Mouse (Mus musculus): ENCODE data around the gene Angptl2. TPM values are rescaled to one million over a fixed set of nuclear protein-coding genes. Genes with fewer than 3 reads are reported as not detected.

The Angptl2 gene
- 10 to 100 TPM in 6 of 26 experiments, 1 to 10 TPM in 14, under 1 TPM in 5, not detected in 1; 0.49 to 44.1 (median 3.7) TPM for total RNA-seq (2018; cell fraction: chromatin; rRNA removed)
- total RNA-seq (2018; cell fraction: cytosol; rRNA removed), result 10 to 100 TPM in 13 of 26 experiments, 1 to 10 TPM in 13; 1.9 to 36.8 (median 12.2) TPM
- 10 to 100 TPM in 12 of 26 experiments, 1 to 10 TPM in 14; 2.5 to 46.6 (median 8.3) TPM for total RNA-seq (2018; cell fraction: nucleus; rRNA removed)
- 12.4 to 25.8 TPM (median 25.7 TPM) in 3 replicates for polyA plus RNA-seq (2018)

DNA sequence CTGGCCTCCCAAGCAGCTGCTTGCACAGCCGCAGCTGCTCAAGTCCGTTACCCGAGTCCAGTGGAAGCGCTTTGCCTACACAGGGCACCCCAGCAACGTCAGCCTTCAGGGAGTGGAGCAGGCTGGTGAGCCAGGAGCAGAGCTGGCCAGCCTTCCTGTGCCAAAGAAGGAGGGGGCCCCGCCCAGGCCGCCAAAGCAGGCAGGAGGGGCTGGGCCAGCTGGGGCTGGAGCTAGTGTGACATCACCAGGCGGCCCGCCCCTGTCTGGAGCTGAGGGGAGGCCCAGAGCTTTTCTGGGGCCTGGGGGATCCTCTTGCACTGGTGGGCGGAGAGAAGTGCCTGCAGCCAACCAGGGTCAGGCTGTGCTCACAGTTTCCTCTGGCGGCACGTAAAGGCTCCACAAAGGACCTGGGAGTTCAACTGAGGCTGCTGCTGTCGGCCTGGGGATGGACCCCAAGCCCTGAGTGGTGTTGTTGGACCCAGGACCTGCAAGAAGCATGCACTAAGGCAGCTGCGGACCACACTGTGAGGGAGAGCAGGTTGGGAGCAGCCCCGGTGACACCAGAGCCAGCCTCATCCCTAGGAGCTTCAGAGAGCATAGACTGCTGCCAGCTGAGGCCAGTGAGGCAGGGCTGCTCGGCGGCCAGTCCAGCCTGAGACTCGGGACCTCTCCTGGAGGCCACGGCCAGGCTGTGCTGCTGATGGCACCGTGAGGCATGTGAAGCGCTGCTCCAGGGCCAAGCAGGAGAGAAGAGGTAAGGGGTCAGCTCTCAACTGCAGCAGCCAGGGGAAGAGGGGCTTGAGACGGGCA is at the start of gene Angptl2:
Angptl2 (plus strand) TSS at position 370 of the 810 bp plus-strand sequence.
- H3K27ac ChIP-seq, result peak within 1 kb of the TSS; percentile 54
- peak within 1 kb of the TSS; percentile 39 for H3K4me3 ChIP-seq (ENCODE audit: inconsistent target)
- H3K36me3 ChIP-seq (ENCODE audit: inconsistent target), result no peaks in the 10 kb centered on the region
- peaks cover 50% of the 10 kb centered on the region for H3K79me2 ChIP-seq (ENCODE audit: inconsistent target)
- WGBS (ENCODE audit: missing documents), result 33% methylated on average over 21 of the region's 22 CpGs

DNA sequence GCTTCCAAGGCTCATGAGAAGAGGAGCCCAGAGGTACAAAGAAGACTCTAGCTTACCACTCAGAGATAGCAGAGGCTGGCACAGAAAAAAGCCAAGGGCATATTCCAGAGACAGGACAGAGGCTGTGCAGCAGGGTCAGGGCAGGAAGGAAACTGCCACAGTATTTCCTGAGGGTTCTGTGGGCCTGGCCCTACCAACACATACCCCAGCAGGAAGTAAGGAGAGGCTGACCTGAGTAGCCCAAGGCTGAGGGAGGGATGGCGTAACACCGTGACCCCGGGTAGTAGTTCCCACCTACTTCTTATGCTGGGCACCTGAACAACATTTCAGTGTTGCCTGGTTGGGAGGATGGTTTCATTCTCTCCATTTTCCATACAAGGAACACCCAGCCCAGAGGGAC is 48.8 kb upstream of the Angptl2 start:
- no peaks in the 10 kb centered on the region for H3K79me2 ChIP-seq (ENCODE audit: inconsistent target)
- 56% methylated on average over 3 of the region's 3 CpGs for WGBS (ENCODE audit: missing documents)
- H3K36me3 ChIP-seq (ENCODE audit: inconsistent target), result no peaks in the 10 kb centered on the region
- no peak overlapping the region for H3K27ac ChIP-seq
- H3K4me3 ChIP-seq (ENCODE audit: inconsistent target), result no peak overlapping the region

DNA sequence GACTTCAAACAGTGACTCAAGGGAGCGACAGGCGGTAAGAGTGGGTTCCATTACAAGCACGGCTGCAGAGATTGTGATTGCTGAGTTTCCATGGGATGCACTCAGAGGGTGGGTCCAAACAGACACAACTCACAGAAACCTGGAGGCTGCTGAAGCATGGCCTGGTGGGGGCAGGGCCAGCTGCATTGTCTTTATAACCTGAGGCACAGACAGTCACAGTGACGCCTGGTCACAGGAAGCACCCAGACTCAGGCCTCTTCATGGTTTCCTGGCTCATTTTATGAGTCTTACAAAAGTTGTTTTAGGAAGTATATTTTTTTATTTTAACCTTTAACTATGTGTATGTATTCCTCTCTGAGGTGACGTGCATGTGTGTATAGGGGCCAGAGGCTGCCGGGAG is 46.4 kb upstream of the Angptl2 start:
- H3K27ac ChIP-seq, result no peak overlapping the region
- H3K79me2 ChIP-seq (ENCODE audit: inconsistent target), result no peaks in the 10 kb centered on the region
- H3K36me3 ChIP-seq (ENCODE audit: inconsistent target), result no peaks in the 10 kb centered on the region
- no peak overlapping the region for H3K4me3 ChIP-seq (ENCODE audit: inconsistent target)
- 86% methylated on average over 6 of the region's 6 CpGs for WGBS (ENCODE audit: missing documents)

DNA sequence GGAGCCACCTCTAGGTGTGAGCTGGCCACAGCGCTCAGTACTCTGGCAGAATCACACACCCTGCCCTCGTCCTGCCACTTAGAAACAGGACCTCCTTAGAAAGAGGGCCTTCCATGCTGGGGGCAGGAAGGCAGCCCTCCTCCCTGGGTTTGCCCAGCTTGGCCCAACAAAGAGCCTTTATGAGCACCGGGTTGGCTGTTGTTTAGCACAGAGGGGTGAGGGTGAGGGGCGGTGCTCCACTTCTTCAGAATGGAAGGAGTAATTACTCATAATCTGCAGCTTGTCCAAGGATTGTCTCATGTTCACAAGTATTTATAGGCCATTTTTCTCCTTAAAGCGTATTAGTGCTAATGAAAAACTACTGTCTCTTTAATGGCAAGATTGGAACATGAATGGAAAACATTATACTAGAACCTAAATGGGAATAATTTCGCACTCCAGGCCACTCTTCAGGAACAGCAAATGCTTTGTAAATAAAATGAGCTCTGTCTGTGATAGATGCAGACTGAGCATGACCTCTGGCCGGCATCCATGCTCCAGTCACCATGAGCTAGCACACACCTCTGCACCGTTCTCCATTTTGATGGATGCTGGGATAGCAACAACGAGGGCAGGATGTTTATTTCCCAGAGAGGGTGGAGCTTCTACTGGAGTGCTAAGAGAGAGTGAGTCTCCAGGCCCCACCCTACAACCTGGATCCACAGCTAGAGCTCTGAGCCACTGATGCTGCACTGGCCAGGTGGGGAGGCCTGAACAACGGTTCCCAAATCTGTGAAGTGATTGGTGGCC is 44.9 kb upstream of the Angptl2 start:
- Histone ChIP-seq H3K79me2 (ENCODE audit: inconsistent target) (no peaks in the 10 kb centered on the region), H3K27ac (no peak overlapping the region), H3K36me3 (ENCODE audit: inconsistent target) (no peaks in the 10 kb centered on the region), H3K4me3 (ENCODE audit: inconsistent target) (no peak overlapping the region)
- WGBS (ENCODE audit: missing documents), result 92% methylated on average over 10 of the region's 10 CpGs

DNA sequence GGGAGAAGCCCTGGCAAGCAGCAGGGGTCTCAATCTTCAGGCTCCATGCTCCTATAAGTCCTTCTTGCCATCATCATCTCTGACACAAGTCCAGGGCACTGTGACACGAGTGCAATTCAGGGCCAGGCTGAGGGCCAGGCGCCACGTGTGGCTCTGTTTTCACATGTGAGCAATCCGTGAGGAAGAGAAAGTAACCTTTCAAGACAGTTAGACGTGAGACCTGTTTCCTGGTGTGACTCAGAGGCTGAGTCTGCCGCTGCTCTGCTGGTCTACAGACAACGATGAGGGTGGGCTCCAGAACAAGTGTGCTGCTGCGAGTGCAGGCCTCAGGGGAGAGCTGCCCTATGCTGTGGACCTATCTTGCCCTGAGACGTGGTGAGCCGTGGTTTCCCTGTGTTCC is 42.7 kb upstream of the Angptl2 start:
- H3K27ac ChIP-seq, result no peak overlapping the region
- whole genome bisulfite sequencing (ENCODE audit: missing documents), result 41% methylated on average over 10 of the region's 10 CpGs
- H3K4me3 ChIP-seq (ENCODE audit: inconsistent target), result no peak overlapping the region
- H3K79me2 ChIP-seq (ENCODE audit: inconsistent target), result no peaks in the 10 kb centered on the region
- no peaks in the 10 kb centered on the region for H3K36me3 ChIP-seq (ENCODE audit: inconsistent target)

DNA sequence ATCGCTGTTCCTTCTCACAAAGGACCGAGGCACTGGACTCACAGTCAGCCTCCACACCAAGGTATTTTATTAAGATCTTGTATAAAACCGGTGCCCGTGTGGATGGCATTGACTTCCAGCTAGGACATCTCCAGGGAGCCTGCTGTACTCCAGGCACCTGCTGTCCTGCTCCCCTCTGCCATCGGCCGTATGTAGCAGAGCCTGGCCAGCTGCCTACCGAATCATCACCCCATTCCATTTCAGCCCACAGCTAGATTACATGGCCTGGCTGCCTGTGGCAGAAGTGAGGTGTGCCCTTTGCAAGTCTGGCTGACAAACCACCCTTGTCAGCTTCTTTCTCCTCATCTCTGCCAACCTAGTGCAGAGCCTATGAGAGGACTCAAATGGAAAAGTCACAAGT is 42.2 kb upstream of the Angptl2 start:
- H3K4me3 ChIP-seq (ENCODE audit: inconsistent target), result no peak overlapping the region
- no peaks in the 10 kb centered on the region for H3K79me2 ChIP-seq (ENCODE audit: inconsistent target)
- no peak overlapping the region for H3K27ac ChIP-seq
- 96% methylated on average over 7 of the region's 7 CpGs for WGBS (ENCODE audit: missing documents)
- H3K36me3 ChIP-seq (ENCODE audit: inconsistent target), result no peaks in the 10 kb centered on the region

DNA sequence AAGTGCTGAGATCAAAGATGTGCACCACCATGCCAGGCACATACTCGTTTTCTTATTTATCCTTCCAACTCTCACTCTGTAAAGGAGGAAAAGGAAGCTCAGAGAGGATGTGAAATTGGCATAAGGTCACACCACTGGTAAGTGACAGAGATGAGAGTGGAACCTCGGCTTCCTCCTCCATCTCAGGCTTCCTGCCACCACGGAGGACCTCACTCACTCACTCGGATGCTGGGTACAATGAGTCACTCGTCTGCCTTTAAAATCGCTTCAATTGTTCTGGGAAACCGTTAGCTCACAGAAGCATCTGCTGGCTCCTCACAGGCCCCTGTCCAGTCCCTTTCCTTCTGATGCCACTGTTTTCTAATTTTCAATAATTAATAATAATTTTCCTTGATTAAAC is 39.4 kb upstream of the Angptl2 start:
- H3K36me3 ChIP-seq (ENCODE audit: inconsistent target), result no peaks in the 10 kb centered on the region
- WGBS (ENCODE audit: missing documents), result 0% methylated on average over 7 of the region's 7 CpGs
- peak overlapping the region; percentile 83 for H3K27ac ChIP-seq
- no peaks in the 10 kb centered on the region for H3K79me2 ChIP-seq (ENCODE audit: inconsistent target)
- H3K4me3 ChIP-seq (ENCODE audit: inconsistent target), result no peak overlapping the region

DNA sequence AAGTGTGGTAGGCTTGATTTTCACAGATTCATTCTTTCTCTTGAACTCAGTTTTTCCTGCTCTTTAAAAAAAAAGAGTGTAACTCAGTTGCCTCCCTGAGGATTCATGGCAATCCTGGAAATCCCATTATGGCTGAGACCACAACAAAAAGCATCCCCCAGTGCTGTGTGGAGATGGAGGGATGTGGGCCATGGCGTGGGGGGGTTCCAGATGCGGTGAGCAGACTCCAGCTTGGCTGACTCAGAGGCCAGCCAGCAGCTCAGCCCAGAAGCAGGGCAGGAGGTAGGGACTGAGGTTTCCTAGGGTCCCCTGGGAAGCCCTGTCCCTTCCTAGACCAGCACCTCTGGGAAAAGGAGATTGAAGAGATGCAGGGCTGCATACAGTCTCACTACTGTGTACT is 38.9 kb upstream of the Angptl2 start:
- H3K4me3 ChIP-seq (ENCODE audit: inconsistent target), result no peak overlapping the region
- peak overlapping the region; percentile 83 for H3K27ac ChIP-seq
- no peaks in the 10 kb centered on the region for H3K79me2 ChIP-seq (ENCODE audit: inconsistent target)
- 78% methylated on average over 2 of the region's 2 CpGs for WGBS (ENCODE audit: missing documents)
- no peaks in the 10 kb centered on the region for H3K36me3 ChIP-seq (ENCODE audit: inconsistent target)

DNA sequence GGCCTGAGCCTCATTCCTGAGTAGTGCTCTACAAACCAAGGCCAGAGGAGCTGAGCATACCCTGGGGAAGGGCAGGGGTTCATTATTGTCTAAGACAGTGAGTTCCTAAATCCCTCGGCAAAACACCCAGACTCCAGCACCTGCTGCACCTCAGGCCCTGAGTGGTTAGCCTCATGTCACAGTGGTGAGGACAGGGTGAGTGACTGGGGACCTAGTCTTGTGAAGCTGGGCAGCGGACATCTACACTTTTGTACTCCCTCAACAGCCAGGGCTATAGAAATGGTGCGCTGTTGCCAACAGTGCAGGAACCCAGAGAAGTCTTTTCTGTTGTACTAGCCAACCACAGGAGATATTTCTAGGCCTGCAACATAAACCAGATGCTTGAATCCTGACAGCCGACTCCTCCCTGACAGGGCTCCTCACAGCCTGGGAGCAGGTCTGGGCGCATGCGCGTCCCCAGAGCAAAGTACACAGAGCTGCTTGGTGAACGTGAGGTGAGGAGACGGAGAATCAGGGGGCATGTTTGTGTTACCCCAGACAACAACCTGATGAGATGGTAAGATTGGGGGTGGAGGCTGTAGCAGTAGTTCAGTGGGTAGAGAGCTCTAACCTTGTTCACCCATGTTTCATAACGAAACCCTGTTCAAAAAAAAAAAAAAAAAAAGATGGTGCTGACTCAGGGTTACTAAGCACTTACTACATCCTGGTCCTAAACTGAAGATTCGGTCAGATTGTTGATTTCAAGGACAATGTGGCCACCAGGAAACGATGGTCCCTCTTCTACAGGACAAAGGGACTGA is 38.2 kb upstream of the Angptl2 start:
- Histone ChIP-seq H3K36me3 (ENCODE audit: inconsistent target) (no peaks in the 10 kb centered on the region), H3K27ac (peak overlapping the region; percentile 83), H3K79me2 (ENCODE audit: inconsistent target) (no peaks in the 10 kb centered on the region), H3K4me3 (ENCODE audit: inconsistent target) (no peak overlapping the region)
- WGBS (ENCODE audit: missing documents), result 76% methylated on average over 12 of the region's 12 CpGs

DNA sequence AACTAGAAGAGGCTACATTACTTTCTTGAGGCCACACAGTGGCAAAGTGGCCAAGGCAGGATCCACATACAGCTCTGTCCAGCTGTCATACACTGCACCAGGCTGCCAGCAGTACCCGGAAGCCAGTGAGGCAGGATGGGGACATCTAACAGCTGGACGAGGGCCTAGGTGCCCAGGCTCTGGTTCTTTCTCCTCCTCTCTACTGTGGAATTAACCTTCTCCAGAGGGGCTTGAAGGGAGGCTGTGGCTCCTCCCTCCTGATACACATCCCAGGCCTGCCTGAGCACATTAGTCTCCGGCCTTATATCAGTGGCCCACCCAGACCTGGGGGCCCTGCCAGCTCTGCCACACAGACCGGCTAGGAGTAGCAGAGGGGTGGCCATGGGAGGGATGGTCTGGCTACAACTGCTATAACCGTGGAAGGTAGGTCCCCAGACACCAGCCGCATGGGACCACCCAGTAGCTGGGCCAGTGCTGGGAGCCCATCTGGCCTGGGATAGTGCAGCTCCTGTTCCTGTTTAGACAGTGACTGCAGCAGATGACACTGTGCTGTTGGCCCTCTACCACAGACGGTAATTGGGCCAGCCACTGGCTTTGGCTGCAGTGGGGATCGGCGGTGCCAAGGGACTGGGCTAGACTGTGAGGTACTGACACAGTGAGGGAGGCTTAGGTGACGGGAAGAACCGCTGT is 37.5 kb upstream of the Angptl2 start:
- Histone ChIP-seq H3K36me3 (ENCODE audit: inconsistent target) (no peaks in the 10 kb centered on the region), H3K4me3 (ENCODE audit: inconsistent target) (no peak overlapping the region), H3K27ac (peak overlapping the region; percentile 83; the same call in 1 of the 2 replicates), H3K79me2 (ENCODE audit: inconsistent target) (no peaks in the 10 kb centered on the region)
- WGBS (ENCODE audit: missing documents), result 95% methylated on average over 11 of the region's 11 CpGs

DNA sequence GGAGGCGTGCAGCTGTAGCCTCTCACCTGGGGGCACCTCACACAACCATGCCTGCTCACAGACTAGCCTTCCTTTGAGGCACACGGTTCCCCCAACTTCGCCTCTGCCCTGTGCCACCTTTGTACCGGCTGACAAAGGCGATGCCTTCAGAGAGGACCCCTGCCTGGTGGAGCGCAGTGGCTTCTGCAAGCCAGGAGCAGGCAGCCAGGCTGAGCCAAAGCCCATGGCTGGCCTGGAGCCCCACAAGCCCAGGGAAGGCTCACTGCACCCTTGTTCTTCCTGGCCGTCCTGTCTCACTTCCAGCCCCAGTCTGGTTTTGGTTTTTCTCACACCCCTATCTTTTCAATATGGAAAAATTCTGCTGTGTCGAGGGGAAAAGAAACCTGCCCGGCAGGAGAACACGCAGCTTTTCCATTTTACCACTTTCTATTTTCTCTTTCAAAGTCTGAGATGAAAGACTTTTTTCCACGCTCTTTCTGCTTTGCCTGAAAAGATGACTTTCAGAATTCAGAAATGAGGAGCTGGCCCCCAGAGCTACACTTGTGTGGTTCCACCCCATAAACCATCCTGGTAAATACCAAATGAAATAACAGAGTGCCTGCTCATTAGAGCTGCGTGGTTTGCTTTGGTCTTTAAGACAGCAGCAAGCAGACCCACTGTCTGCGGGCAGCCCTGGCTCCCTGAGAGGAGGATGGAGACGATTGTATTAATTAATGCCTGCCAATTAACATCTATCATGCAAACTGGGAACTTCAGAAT is 36.5 kb upstream of the Angptl2 start:
- H3K4me3 ChIP-seq (ENCODE audit: inconsistent target), result no peak overlapping the region
- no peaks in the 10 kb centered on the region for H3K79me2 ChIP-seq (ENCODE audit: inconsistent target)
- H3K36me3 ChIP-seq (ENCODE audit: inconsistent target), result no peaks in the 10 kb centered on the region
- H3K27ac ChIP-seq, result no peak overlapping the region
- 98% methylated on average over 13 of the region's 14 CpGs for WGBS (ENCODE audit: missing documents)

DNA sequence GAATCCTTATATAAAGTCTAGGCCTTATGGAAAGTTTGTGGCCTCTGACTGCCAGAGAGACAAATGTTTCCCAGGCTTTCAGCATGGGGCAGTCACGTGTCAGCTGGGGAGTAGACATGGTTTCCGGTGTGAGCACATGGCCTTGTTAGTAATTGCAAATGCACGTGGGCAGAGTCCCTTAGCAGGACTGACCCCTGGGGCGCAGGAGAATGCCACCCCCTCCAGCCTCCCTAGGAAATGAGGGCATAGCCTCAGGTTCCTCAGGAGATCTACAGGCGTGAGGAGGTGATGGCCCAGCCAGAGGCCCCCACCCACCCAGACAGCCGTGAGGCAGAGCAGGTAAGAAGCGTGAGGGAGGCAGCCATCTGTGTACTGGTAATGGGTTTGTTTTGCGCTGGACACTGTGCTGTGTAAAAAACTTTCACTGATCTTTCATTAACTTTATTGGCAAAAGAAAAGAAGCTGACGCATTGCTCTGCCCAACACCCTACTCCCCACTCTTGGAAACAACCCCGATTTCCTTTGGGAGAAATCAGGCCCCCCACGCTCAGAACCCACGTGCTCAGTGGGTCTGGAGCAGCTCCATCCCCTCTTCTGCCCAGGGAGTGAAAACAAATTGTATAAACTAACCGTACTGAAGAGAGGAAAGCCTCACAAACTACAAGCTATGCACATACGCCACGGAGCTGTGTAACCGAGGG is 35.8 kb upstream of the Angptl2 start:
- Histone ChIP-seq H3K79me2 (ENCODE audit: inconsistent target) (no peaks in the 10 kb centered on the region), H3K4me3 (ENCODE audit: inconsistent target) (no peak overlapping the region), H3K36me3 (ENCODE audit: inconsistent target) (no peaks in the 10 kb centered on the region), H3K27ac (no peak overlapping the region)
- 92% methylated on average over 16 of the region's 16 CpGs for WGBS (ENCODE audit: missing documents)

DNA sequence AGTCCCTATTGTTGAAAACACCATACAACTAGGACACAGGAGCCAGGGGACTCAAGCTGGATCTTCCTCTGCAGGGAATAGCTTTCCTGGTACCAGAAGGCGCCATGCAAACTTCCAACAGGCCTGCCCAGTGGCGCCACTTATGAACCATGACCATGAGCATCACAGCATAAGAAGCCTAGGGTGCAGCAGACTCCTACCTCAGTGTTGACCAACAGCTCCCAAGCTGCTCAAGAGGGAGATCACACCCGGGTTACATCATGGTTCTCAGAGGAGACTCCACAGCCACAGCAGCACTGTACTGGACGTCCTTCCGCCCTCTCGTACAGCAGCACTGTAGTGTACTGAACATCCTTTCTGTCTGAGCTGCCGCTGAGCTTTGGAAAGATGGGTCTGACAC is 32.5 kb upstream of the Angptl2 start:
- 95% methylated on average over 7 of the region's 7 CpGs for WGBS (ENCODE audit: missing documents)
- no peak overlapping the region for H3K27ac ChIP-seq
- H3K36me3 ChIP-seq (ENCODE audit: inconsistent target), result no peaks in the 10 kb centered on the region
- H3K79me2 ChIP-seq (ENCODE audit: inconsistent target), result no peaks in the 10 kb centered on the region
- H3K4me3 ChIP-seq (ENCODE audit: inconsistent target), result no peak overlapping the region
